Mouse (Mus musculus): ENCODE data around the gene Tbx3. TPM values are rescaled to one million over a fixed set of nuclear protein-coding genes. Genes with fewer than 3 reads are reported as not detected.

The Tbx3 gene
- polyA plus RNA-seq, 2 experiments: 1.4 to 2.4 TPM

GRCm38 (mm10) chr5:119668913-119669411 lies 1.5 kb upstream of the Tbx3 start:
- peak overlapping the region; percentile 53 for H3K4me2 ChIP-seq (ENCODE audit: low read depth)
- WGBS (ENCODE audit: insufficient replicate concordance): 7% methylated on average over 16 of the region's 18 CpGs
- no peaks in the 10 kb centered on the region for H3K4me1 ChIP-seq (replicated peaks; ENCODE audit: control insufficient read depth in 2 of 2, insufficient read depth in 2 of 2, low read length in 1 of 2)
- peaks cover 82% of the 10 kb centered on the region for H3K27me3 ChIP-seq (ENCODE audit: control insufficient read depth, insufficient read depth, low read length)
- H3K36me3 ChIP-seq (replicated peaks; ENCODE audit: control insufficient read depth, insufficient read depth, low read depth): no peaks in the 10 kb centered on the region
- no peak for DNase-seq (ENCODE audit: low read depth in 3 of 3, low spot score in 3 of 3)
- no peak overlapping the region for H3K4me3 ChIP-seq (ENCODE audit: insufficient read depth in 1 of 2, low read depth in 2 of 2, low read length in 2 of 2)
- ATAC-seq (ENCODE audit: insufficient read depth): no peak
- H3K9me3 ChIP-seq (ENCODE audit: control insufficient read depth, low read length): no peaks in the 10 kb centered on the region
- TF ChIP-seq EP300 (IDR thresholded peaks at IDR 0.05; ENCODE audit: low read depth) (no peak), CTCF (IDR thresholded peaks at IDR 0.05; ENCODE audit: low read depth) (no peak)
- H3K9ac ChIP-seq (replicated peaks): no peak overlapping the region
- H3K27ac ChIP-seq: no peak overlapping the region

DNA sequence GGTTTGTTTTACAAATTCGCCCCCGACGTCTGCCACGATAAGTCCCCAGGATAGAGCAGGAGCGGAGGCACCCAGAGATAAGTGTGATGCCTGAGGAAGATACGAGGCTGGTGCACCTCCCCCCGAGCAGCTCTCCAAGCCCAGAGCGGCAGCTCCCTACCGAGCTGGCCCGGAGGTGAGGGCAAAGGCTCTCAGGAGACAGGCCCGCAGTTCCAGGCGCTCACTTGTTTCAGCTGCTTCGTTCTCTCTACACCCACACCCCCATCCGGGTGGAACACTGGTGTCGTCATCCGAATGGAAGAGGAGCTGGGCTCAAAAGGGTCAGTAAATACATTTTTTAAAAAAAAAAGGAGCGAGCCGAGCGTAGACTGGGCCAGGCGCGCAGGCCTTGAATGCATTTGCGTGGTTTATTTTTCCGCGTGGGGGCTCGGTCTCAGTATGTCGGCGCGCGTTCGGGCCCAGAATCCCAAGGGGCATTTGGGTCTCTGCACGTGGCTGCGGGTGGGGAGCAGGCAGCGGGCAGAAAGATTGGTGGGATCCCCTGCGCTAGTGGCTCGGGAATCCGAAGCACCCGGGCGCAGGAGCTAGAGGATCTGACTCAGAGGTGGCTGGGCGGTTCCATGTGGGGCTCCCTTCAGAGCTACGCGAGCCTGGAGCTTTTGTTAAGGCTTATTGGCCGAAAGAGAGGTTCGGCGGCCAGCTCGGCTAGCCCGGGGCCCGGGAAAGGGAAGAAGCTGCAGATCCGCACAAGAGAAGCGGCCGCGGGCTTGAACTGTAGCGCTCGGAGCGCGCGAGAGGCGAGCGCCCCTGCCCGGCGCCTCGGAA lies 516 bp upstream of the Tbx3 start:
- Histone ChIP-seq H3K9ac (replicated peaks) (no peak overlapping the region), H3K4me1 (replicated peaks; ENCODE audit: control insufficient read depth in 2 of 2, insufficient read depth in 2 of 2, low read length in 1 of 2) (no peaks in the 10 kb centered on the region), H3K27ac (no peak overlapping the region; the same call in 1 of the 2 replicates), H3K9me3 (ENCODE audit: control insufficient read depth, low read length) (no peaks in the 10 kb centered on the region), H3K27me3 (ENCODE audit: control insufficient read depth, insufficient read depth, low read length) (peaks cover 78% of the 10 kb centered on the region), H3K4me3 (ENCODE audit: insufficient read depth in 1 of 2, low read depth in 2 of 2, low read length in 2 of 2) (peak overlapping the region; percentile 31 to 38), H3K4me2 (ENCODE audit: low read depth) (peak overlapping the region; percentile 53), H3K36me3 (replicated peaks; ENCODE audit: control insufficient read depth, insufficient read depth, low read depth) (no peaks in the 10 kb centered on the region)
- peak in 1 of 3 experiments; percentile 11 for DNase-seq (ENCODE audit: low read depth in 3 of 3, low spot score in 3 of 3)
- ATAC-seq (ENCODE audit: insufficient read depth): no peak; the same call in 1 of the 2 replicates
- TF ChIP-seq CTCF (IDR thresholded peaks at IDR 0.05; ENCODE audit: low read depth) (no peak), EP300 (IDR thresholded peaks at IDR 0.05; ENCODE audit: low read depth) (no peak)
- WGBS (ENCODE audit: insufficient replicate concordance): 2% methylated on average over 61 of the region's 61 CpGs

GRCm38 (mm10) chr5:119671124-119671801 lies 794 bp downstream of the Tbx3 start:
- Histone ChIP-seq H3K4me1 (replicated peaks; ENCODE audit: control insufficient read depth in 2 of 2, insufficient read depth in 2 of 2, low read length in 1 of 2) (0 out of 4 replicates have a peak, but pooled peaks cover 0 to under 1% of the 10 kb centered on the region in 2 experiments), H3K36me3 (replicated peaks; ENCODE audit: control insufficient read depth, insufficient read depth, low read depth) (no peaks in the 10 kb centered on the region), H3K4me3 (ENCODE audit: insufficient read depth in 1 of 2, low read depth in 2 of 2, low read length in 2 of 2) (peak overlapping the region; percentile 50 to 56), H3K27ac (no peak overlapping the region), H3K27me3 (ENCODE audit: control insufficient read depth, insufficient read depth, low read length) (peaks cover 86% of the 10 kb centered on the region), H3K4me2 (ENCODE audit: low read depth) (peak overlapping the region; percentile 53), H3K9me3 (ENCODE audit: control insufficient read depth, low read length) (no peaks in the 10 kb centered on the region), H3K9ac (replicated peaks) (0 out of 2 replicates have a peak overlapping the region, but pooled peaks have one; percentile 6)
- no peak for ATAC-seq (ENCODE audit: insufficient read depth)
- no peak for DNase-seq (ENCODE audit: low read depth in 3 of 3, low spot score in 3 of 3)
- WGBS (ENCODE audit: insufficient replicate concordance): 1% methylated on average over 40 of the region's 40 CpGs
- TF ChIP-seq CTCF (IDR thresholded peaks at IDR 0.05; ENCODE audit: low read depth) (no peak), EP300 (IDR thresholded peaks at IDR 0.05; ENCODE audit: low read depth) (no peak)

GRCm38 (mm10) chr5:119671965-119672347 lies 1.5 kb downstream of the Tbx3 start:
- Histone ChIP-seq H3K4me2 (ENCODE audit: low read depth) (peak overlapping the region; percentile 53), H3K9me3 (ENCODE audit: control insufficient read depth, low read length) (no peaks in the 10 kb centered on the region), H3K4me3 (ENCODE audit: insufficient read depth in 1 of 2, low read depth in 2 of 2, low read length in 2 of 2) (peak overlapping the region; percentile 50 to 56), H3K4me1 (replicated peaks; ENCODE audit: control insufficient read depth in 2 of 2, insufficient read depth in 2 of 2, low read length in 1 of 2) (0 out of 4 replicates have a peak, but pooled peaks cover 0 to 2% of the 10 kb centered on the region in 2 experiments), H3K27ac (no peak overlapping the region), H3K9ac (replicated peaks) (peak overlapping the region; percentile 34), H3K27me3 (ENCODE audit: control insufficient read depth, insufficient read depth, low read length) (peaks cover 82% of the 10 kb centered on the region), H3K36me3 (replicated peaks; ENCODE audit: control insufficient read depth, insufficient read depth, low read depth) (no peaks in the 10 kb centered on the region)
- WGBS (ENCODE audit: insufficient replicate concordance): 1% methylated on average over 23 of the region's 23 CpGs
- TF ChIP-seq EP300 (IDR thresholded peaks at IDR 0.05; ENCODE audit: low read depth) (no peak), CTCF (IDR thresholded peaks at IDR 0.05; ENCODE audit: low read depth) (no peak)
- ATAC-seq (ENCODE audit: insufficient read depth) (no peak), DNase-seq (ENCODE audit: low read depth in 3 of 3, low spot score in 3 of 3) (no peak)

All from liver, embryonic 14.5 days (tissue).